Mouse (Mus musculus) urinary bladder, postnatal 14 days (tissue): ENCODE data around the gene Mypop.

Experiments
- DNase-seq: peaks from one replicate; pipeline ENCODE4 v3.0.0; 2021; ENCODE audit warnings: low spot score

Mypop gene

GRCm38 (mm10) chr7:19021048-19021447 lies 30.0 kb downstream of the Mypop start:
- DNase-seq, result no peak

- DNase-seq, result no peak
Observed at GRCm38 (mm10) chr7:19022189-19022958, 31.3 kb downstream of the Mypop start.

- DNase-seq, result peak; percentile 37
Observed at GRCm38 (mm10) chr7:19023357-19023814, 32.3 kb downstream of the Mypop start, which contains the start of gene Foxa3. Gene Foxa3, minus strand, starts transcription at chr7:19023538.

- DNase-seq, result peak; percentile 96
Observed at GRCm38 (mm10) chr7:19024096-19024506, 33.1 kb downstream of the Mypop start, which contains the start of gene Sympk. Gene Sympk, plus strand, starts transcription at chr7:19024377.

- DNase-seq, result peak; percentile 22
Observed at GRCm38 (mm10) chr7:19024581-19025255, 33.7 kb downstream of the Mypop start.

- no peak for DNase-seq
Observed at GRCm38 (mm10) chr7:19028067-19028466, 37.0 kb downstream of the Mypop start.

GRCm38 (mm10) chr7:19029084-19029653 lies 38.1 kb downstream of the Mypop start:
- peak; percentile 43 for DNase-seq

GRCm38 (mm10) chr7:19031641-19032040 lies 40.6 kb downstream of the Mypop start:
- DNase-seq, result no peak

- DNase-seq, result no peak
Observed at GRCm38 (mm10) chr7:19044616-19045015, 53.6 kb downstream of the Mypop start.

GRCm38 (mm10) chr7:19046286-19047069 lies 55.4 kb downstream of the Mypop start:
- DNase-seq, result no peak

GRCm38 (mm10) chr7:19048006-19048527 lies 57.0 kb downstream of the Mypop start:
- DNase-seq, result no peak

- no peak for DNase-seq
Observed at GRCm38 (mm10) chr7:19049252-19049651, 58.2 kb downstream of the Mypop start.

- DNase-seq, result no peak
Observed at GRCm38 (mm10) chr7:19050172-19050571, 59.1 kb downstream of the Mypop start.

- no peak for DNase-seq
Observed at GRCm38 (mm10) chr7:19051161-19051560, 60.1 kb downstream of the Mypop start.
